Mouse (Mus musculus): ENCODE measurements around the gene Gbp9.
"Not testable (repeated sequence)": the region's sequence is repeated elsewhere in the genome, so short reads cannot be mapped to it uniquely, and the experiment has no call there.

Gbp9 gene

DNA sequence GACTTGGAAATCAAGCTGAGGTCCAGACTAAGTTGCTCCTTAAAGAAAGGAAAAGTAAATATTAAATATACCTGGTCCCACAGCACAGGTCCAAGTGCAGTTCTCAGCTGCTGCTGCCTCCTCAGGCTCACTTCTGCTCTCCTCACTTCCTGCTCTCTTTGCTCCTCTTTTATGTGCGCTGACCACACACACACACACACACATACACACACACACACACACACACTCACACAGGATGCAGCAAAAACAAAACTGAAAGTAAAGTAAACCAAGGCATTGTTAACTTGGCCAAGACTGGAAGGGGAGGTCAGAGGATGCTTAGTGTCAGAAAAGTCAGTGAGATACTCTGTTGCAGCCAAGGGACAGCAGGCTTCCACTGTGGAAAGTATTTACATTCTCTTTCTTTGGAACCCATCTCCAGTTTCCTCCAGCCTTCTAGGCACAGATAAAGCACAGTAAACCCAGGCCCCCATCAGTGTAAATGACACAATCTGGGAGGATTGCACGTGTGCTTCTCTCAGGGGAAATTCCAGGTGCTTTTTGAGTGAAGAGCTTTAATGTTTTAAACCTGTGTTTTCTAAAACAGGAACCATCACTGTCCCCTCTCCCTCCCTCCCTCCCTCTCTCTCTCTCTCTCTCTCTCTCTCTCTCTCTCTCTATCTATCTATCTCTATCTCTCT is at the start of gene Gbp9, which contains the start of the genes Gbp8 and Gbp4:
TSS of gene Gbp9 (minus strand) at position 131 of the 680 bp plus-strand sequence.
TSS of gene Gbp8 (minus strand) at position 132 of the 680 bp plus-strand sequence.
TSS of gene Gbp4 (minus strand) at position 178 of the 680 bp plus-strand sequence.
- DNase-seq: peak; percentile 22 to 30

DNA sequence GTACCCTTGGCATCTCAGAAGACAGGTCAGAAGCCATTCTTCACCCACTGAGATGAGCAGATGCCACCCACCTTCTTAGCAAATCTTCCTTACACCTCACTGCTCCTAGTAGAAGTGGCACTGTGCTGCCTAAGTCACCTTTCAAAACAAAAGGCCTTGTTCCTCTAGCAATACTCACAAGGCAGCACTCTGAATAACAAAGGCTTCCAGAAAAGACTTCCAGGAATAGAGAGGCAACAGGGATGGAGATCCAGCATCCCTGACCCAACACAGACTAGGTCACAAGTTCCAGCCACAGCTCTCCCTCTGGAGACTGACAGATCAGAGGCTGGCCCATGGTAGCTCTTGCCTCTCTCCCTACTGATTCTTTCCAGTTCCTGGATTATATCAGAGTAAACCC is 42.1 kb upstream of the Gbp9 start:
- DNase-seq: no peak

DNA sequence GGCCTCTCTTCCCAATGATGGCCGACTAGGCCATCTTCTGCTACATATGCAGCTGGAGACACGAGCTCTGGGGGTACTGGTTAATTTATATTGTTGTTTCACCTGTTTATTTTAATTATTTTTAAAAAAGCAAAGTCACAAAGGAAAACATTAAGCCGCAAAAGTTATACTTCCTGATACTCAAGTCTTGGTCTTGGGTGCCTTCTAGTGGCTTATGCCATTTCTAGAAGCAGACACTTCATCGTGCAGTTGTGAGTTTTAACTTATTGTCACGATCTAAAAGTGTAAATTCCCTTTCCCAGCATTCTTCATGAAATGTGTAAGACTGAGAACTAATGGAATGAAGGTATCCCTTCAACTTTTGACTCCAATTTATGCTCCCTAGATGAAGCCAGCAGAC is 17.2 kb upstream of the Gbp9 start:
- DNase-seq: no peak

DNA sequence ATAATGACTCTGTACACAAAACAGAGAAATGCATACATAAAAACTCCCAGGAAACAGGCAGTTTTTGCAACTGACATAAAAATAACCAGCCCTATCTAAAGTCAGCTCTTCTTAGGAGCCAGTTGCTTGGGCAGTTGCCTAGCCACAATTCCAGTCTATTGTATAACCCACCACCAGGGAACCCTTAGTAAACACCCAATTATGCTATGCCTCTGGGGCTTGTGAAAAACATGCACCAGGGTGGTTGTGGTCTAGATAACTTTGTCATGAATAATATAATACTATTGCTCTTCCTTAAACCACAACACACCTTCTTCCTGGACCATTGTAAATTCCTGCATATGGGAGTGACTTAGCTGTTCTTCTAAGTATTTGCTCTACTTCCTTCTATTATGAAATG is 14.7 kb upstream of the Gbp9 start:
- no peak for DNase-seq

DNA sequence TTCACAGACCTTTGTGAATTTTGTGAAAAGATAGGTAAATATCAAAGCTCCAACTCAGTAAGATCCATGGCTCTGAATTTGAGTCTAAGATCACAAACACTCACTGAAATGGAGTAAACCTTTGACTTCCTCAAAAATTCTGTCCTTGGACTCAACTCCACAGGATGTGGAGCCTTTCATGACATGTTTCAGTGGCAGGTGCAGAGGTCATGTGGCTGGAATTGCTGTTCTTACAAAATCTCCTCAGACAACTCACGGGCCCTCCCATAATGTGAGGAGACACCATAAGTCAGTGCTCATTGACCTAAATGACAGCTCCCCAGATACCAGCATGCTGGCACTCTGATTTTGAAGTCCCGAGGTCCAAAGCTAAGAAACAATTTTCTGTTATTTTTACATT is 8.7 kb upstream of the Gbp9 start:
- not testable (repeated sequence) for DNase-seq

DNA sequence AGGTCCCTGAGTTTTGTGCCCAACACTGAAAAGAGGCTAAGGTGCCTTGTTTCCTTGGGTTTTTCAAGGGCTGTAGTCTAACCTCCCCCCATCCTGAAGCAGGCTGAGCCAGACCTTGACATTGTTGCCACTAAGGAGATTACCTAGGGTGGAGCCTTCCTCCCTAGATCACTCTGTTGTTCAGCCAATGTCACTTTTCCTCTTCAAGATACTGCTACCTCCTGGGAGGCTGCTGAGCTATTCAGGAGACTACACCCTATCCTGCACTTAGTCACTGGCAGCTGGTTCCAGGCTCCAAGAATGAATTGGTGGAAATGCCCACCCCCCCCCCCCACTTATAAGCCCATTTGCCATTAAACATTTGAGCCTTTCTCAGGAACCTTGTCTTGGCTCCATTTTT is 7.1 kb upstream of the Gbp9 start:
- DNase-seq: no peak

DNA sequence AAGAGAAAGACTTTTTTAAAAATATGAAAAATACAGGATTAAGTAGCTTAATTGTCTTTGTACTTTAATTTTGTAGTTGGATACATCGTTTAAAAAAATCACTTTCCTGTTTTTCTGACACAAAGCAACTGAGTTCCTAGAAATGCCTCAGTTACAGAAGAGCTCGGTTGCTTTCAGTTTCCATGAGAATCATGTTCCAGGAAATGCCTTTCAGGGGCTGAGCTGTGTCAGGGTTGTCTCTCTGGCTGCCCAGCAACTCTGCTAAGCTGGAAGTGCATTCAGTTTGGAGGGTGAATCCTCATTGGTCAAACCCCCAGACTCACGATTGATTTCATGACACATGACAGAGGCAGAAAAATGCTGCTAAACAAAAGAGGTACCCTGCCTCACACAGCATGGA is 6.4 kb upstream of the Gbp9 start:
- not testable (repeated sequence) for DNase-seq

DNA sequence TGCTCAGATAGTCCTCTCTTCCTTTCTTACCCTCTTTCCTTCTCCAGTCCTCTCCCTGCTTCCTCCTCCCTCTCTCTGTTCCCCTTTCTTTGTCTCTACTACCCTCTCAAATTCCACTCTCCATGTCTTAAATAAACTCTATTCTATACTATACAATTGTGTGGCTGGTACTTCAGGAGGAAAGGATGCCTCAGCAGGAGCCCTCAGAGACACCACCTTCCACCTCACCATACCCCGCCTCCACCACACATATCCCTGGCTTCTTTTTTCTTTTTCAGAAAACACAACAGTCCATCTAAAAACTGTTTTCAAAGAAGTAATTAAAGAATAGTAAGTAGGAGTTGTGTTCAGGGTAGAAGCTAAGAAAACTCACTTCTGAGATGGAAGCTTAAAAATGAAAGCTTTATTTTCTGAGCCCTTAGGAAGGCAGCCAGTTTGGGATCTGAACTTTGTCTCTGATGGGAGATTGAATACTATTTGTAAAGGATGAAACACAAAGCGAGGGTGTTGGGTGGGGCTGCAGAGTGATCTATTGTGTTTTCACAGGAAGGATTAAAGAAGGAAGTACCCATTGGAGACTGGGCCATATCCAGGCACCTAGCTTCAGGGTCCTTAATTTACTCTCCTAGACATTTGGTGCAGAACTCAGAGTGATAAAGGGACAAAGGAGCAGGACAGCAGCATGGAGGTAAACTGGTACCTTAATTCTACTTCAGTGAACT is 911 bp upstream of the Gbp9 start:
- not testable (repeated sequence) for DNase-seq

DNA sequence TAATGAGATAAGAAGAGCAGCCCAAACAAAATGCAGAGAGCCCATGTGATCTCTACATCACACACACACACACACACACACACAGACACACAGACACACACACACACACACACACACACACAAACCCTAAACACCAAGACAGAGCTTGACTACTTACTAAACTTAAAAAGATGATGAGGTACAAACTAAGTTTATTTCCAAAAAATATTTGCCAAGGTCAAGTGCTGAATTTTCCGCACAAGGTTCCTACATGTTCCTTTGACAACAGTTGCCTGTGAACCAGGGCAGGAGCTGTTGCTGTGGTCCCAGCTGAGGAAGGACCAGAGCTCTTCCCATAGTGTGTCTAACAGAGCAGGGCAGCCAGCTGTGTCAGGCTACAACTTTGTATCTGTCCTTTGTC is 433 bp downstream of the Gbp9 start:
- no peak for DNase-seq

DNA sequence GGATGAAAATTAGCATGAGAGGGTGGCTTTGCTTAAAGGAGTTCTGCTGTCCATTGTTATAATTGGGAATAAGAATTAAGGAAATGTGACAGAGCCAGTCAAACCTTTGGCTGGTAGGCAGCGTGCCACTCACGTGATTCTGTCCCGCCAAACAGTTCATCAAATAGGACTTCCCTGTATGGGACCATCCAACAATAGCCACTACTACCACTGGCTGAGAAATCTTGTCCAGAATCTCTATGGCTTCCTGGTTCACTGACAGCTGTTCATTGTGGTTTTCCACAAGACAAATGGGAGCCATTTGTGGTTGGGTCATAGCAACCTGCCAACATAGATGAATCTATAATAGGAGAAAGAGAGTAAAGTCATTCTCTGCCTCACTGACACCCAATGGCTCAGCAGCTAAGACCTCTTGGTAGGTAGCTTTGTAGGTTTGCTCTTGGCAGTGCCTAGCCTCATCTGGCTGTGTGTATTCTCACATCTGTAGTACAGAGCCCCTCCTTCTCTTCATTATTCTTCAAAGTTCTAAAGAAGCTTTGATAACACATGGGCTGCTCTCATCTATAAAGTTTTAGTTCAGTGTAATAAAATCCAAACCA is 2.5 kb downstream of the Gbp9 start:
- DNase-seq: not testable (repeated sequence)

DNA sequence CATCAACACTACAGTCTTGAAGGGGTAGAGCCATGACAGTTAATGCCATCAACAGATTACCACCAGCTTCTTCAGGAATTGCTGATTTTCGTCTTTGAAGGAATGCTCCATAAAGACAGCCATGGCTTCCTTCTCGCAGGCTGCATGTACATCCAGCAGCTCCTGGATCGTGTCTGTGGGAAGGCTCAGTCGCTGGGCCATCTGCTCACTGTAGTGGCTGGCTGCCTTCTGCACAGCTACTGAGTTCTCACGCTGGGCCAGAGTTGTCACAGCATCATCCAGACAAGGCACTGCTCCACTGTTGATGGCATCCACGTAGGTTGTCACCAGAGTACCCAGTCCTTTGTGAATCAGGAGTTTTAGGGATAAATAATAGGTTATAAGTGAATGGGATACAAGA is 17.6 kb downstream of the Gbp9 start:
- not testable (repeated sequence) for DNase-seq

DNA sequence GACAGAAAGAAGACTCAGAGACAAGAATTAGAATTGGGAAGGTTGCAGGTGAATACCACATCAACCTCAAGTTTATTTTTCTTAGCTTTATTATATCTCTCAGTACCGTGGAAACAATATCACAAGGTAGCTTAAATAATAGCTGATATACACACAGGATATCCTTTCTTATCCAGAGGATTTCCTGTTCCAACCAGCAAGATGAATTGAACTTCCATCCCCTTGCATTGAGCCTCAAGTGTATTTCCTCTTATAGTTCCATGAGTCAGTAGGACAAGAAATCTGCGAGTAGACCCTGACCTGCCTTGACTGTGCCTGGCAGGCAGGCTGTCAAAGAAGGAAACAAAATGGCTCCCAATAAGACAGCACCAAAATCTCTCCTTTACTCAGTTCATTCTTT is 23.6 kb downstream of the Gbp9 start:
- DNase-seq: no peak

DNA sequence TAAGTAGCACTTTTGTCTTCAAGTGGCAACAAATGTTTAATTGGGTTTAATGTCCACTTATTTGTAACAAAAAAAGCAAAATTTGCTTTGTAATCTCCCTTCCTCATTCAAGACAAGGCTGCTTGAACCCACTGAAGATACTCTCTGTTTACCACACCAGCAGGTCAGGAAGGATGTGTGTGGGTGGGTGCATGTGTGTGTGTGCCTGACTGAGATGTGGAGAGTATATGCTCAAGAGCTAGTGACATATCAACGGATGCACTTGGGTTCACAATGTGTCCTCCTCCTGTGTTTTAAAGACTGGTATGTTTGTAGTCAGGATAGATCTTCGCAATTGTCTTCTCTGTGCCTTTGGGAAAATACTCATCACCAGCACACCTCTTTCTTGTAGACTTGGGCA is 24.6 kb downstream of the Gbp9 start:
- no peak for DNase-seq

DNA sequence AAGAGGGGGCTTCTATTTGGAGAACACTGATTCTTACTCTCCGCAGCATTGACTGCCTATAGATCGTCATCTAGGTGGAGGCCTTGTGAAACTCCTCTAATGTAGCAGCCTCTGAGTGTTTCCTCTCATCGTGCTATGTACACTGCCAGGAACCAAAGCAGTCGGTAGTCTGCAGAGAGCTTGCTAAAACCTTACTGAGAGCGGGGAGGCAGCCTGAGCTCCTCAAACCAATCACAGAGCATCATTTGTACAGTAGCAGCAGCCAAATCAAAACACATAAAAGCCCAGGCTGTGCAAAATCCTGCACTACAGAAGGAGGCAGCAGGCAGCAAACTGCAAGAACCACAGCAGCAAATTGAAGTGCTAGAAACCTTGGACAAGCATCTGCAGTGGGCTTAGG is 25.7 kb downstream of the Gbp9 start:
- DNase-seq: no peak

DNA sequence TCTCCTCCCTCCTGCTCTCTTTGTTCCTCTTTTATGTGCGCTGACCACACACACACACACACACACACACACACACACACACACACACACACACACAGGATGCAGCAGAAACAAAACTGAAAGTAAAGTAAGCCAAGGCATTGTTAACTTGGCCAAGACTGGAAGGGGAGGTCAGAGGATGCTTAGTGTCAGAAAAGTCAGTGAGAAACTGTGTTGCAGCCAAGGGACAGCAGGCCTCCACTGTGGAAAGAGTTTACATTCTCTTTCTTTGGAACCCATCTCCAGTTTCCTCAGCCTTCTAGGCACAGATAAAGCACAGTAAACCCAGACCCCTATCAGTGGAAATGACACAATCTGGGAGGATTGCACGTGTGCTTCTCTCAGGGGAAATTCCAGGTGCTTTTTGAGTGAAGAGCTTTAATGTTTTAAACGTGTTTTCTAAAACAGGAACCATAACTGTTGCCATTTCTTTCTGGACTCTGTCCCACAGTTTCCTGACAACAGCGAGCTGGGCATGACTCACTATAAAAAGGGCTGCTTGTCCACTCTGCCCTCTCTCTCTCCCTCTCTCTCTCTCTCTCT is 29.0 kb downstream of the Gbp9 start:
- DNase-seq: peak; percentile 58 to 65

DNA sequence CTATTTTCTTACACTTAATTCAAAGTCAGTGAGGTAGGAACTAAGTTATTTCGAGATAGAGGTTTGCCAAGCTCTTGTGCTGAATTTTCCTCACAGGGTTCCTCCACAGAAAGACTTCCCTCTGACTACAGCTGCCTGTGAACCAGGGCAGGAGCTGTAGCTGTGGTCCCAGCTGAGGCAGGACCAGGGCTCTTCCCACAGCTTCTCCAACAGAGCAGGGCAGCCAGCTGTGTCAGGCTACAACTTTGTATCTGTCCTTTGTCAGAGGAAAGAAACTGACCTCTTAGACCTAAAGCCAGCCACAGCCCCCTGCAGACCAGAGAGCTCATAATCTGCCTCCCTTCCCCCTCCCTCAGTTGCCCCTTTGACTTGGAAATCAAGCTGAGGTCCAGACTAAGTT is 29.6 kb downstream of the Gbp9 start:
- DNase-seq: peak; percentile 22 to 28

DNA sequence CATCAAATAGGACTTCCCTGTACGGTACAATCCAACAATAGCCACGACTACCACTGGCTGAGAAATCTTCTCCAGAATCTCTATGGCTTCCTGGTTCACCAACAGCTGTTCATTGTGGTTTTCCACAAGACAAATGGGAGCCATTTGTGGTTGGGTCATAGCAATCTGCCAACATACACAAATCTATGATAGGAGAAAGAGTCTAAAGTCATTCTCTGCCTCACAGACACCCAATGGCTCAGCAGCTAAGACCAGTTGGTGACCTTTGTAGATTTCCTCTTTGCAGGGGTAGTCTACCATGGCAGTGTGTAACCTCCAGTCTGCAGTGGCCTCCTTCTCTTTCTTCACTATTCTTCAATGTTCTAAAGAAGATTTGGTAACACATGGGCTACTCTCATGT is 33.6 kb downstream of the Gbp9 start:
- not testable (repeated sequence) for DNase-seq

DNA sequence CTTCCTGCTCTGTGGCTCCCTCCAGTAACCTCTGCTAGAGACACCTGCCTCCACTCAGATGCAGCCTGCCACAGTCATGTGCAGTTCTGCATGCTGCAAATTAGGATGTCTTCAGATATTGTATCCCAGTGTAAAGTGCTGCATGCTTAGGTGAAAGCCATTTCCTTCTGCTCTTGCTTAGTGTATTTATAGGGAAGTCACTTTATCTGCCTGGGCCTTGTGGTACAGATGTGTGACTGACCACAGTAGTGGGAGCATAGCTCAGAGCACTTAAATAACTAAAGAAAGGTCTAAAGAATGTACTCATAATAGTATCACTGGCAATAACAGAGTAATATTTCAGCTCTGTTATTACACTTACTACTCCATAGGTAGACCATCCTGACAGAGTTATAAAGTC is 57.4 kb downstream of the Gbp9 start:
- DNase-seq: no peak

DNA sequence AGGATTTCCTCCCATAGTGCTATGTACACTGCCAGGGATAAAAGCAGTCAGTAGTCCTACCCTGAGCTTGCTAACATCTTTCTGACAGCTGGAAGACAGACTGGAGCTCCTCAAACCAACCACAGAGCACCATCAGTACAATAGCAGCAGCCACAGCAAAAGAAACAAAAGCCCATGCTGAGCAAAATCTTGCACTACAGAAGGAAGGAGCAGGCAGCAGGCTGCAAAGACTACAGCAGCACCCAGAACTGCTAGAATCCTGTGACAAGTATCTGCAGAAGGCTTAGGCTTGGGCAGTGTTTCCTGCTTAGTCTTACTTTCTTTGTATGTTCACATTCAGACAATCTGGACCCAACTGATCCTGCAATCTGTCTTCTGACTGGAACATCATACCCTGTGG is 71.0 kb downstream of the Gbp9 start:
- DNase-seq: not testable (repeated sequence)

DNA sequence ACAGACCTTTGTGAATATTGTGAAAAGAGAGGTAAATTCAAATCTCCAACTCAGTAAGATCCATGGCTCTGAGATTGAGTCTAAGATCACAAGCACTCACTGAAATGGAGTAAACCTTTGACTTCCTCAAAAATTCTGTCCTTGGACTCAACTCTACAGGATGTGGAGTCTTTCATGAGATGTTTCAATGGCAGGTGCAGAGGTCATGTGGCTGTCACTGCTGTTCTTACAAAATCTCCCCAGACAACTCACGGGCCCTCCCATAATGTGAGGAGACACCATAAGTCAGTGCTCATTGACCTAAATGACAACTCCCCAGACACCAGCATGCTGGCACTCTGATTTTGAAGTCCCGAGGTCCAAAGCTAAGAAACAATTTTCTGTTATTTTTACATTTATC is 74.9 kb downstream of the Gbp9 start:
- DNase-seq: not testable (repeated sequence)

DNA sequence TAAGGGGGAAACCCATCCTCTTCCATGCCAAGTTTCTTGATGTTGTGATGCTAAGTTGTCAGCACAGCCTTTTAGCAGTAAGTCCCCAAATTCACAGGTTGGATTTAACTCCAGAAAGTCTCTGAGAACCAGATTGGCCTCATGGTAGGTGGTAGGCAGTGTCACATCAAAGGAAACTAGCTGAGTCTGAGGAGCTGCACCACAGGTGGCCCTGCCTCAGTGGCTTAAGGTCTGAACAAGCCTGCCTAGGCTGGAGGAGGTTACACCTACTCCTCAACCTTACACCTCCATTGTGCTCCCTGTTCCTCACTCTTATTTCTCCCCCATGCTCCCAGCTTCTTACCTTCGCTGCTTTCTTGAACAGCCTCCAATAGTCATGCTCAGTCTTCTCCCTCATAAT is 76.0 kb downstream of the Gbp9 start:
- no peak for DNase-seq

DNA sequence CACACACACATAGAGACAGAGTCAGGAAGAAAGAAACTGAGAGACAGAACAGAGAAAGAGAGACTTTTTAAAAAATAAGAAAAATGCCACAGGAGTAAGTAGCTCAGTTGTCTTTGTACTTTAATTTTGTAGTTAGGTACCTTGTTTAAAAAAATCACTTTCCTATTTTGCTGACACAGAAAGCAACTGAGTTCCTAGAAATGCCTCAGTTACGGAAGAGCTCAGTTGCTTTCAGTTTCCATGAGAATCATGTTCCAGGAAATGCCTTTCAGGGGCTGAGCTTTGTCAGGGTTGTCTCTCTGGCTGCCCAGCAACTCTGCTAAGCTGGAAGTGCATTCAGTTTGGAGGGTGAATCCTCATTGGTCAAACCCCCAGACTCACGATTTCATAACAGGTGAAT is 76.9 kb downstream of the Gbp9 start:
- DNase-seq: not testable (repeated sequence)

DNA sequence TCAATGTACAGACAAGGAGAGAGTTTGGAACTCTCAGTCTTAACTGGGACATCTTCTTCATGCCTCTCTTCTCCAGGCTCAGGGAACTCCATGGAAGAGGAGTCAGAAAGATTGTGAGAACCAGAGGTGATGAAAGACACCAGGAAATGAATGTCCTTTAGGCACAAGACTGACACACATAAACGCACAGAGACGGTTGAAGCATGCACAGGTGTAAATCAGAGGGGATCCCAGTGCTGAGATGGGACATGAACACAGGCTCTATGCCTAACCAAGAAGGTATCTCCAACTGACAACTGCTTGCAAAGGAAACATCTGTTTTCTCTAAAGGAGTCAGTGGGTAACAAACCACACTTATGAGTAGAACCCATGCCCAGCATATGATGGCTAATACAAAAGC is 79.1 kb downstream of the Gbp9 start:
- DNase-seq: no peak

DNA sequence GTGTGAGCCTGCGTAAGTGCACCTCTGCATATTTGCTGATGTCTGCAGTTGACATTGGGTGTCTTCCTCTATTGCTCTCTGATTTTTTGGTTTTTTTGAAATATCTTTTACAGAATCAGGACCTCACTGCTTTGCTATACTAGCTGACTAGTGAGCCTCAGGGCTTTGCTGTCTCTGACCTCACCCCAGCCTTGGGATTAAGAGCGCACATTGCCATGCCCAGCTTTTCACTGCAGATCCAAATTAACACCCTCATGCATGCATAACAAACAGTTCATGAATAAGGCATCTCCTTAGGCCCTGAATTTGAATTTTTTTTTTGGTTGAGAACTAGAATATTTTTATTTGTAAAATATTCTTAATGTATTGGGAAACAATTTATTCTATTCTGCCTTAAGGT is 84.1 kb downstream of the Gbp9 start:
- no peak for DNase-seq

Measured in kidney, postnatal 4 days (tissue).